Mouse (Mus musculus) testis, adult 2 months (tissue): ENCODE data around the gene Olfml1. TPM values are rescaled to one million over a fixed set of nuclear protein-coding genes. Genes with fewer than 3 reads are reported as not detected.

ENCODE experiments used
- H3K27ac ChIP-seq: fragments of 200-500 bp; 2 replicates; pipeline ENCODE4 v1.5.1; 2012; ENCODE audit warnings: low read depth, low read length; ENCODE audit not compliant: control insufficient read depth, insufficient read depth
- H3K27me3 ChIP-seq: fragments of 200-500 bp; 2 replicates; pipeline ENCODE4 v1.6.1; 2012; ENCODE audit warnings: mild to moderate bottlenecking, low read length, moderate library complexity; ENCODE audit not compliant: control insufficient read depth, insufficient read depth
- H3K36me3 ChIP-seq: fragments of 200-500 bp; 2 replicates; pipeline ENCODE4 v1.6.1; 2012; ENCODE audit warnings: mild to moderate bottlenecking, low read length; ENCODE audit not compliant: control insufficient read depth, insufficient read depth
- H3K4me1 ChIP-seq: fragments of 200-500 bp; 2 replicates; pipeline ENCODE4 v1.6.1; 2012; ENCODE audit warnings: low read length; ENCODE audit not compliant: control insufficient read depth, insufficient read depth
- H3K4me3 ChIP-seq: fragments of 200-500 bp; 2 replicates; pipeline ENCODE4 v1.5.1; 2012; ENCODE audit warnings: low read depth, mild to moderate bottlenecking, low read length, moderate library complexity, mixed read lengths; ENCODE audit not compliant: control insufficient read depth
- CTCF ChIP-seq: fragments of 200-500 bp; IDR thresholded peaks from 2 replicates; pipeline ENCODE4 v1.5.1; 2012; ENCODE audit warnings: low read depth, mild to moderate bottlenecking, inconsistent platforms, low read length, moderate library complexity; ENCODE audit not compliant: control insufficient read depth, insufficient read depth, insufficient replicate concordance
- POLR2A ChIP-seq: fragments of 200-500 bp; IDR thresholded peaks from 2 replicates; pipeline ENCODE4 v1.6.1; 2012; ENCODE audit warnings: low read depth, mild to moderate bottlenecking, inconsistent platforms, low read length, moderate library complexity; ENCODE audit not compliant: control insufficient read depth
- polyA plus RNA-seq: library from polyadenylated mRNA; depleted of rRNA; stranded (reverse); fragments of >200 nt; gene quantifications from 2 replicates; pipeline ENCODE4 v1.2.3, GENCODE M21; 2012

Olfml1 gene
- polyA plus RNA-seq, 1 experiment, result 0.70 TPM

GRCm38 (mm10) chr7:107610880-107611279 is 43.6 kb downstream of the Olfml1 start:
- H3K4me1 ChIP-seq, result no peaks in the 10 kb centered on the region
- TF ChIP-seq CTCF (no peak), POLR2A (no peak)
- H3K36me3 ChIP-seq, result no peaks in the 10 kb centered on the region
- no peak overlapping the region for H3K4me3 ChIP-seq
- no peaks in the 10 kb centered on the region for H3K27me3 ChIP-seq
- H3K27ac ChIP-seq, result no peak overlapping the region

- Histone ChIP-seq H3K36me3 (no peaks in the 10 kb centered on the region), H3K27me3 (no peaks in the 10 kb centered on the region), H3K27ac (no peak overlapping the region), H3K4me1 (peaks cover 3% of the 10 kb centered on the region; the same call in 1 of the 2 replicates), H3K4me3 (no peak overlapping the region)
- no peak for TF ChIP-seq CTCF
- no peak for TF ChIP-seq POLR2A
Measured at GRCm38 (mm10) chr7:107618028-107618992, 51.1 kb downstream of the Olfml1 start.

- no peaks in the 10 kb centered on the region for H3K36me3 ChIP-seq
Measured at GRCm38 (mm10) chr7:107619225-107619624, 52.0 kb downstream of the Olfml1 start.

GRCm38 (mm10) chr7:107620137-107620536 is 52.9 kb downstream of the Olfml1 start:
- no peak for TF ChIP-seq POLR2A
- no peak for TF ChIP-seq CTCF
- Histone ChIP-seq H3K27me3 (no peaks in the 10 kb centered on the region), H3K27ac (no peak overlapping the region), H3K4me1 (peaks cover 3% of the 10 kb centered on the region; the same call in 1 of the 2 replicates), H3K4me3 (no peak overlapping the region), H3K36me3 (no peaks in the 10 kb centered on the region)

More at GRCm38 (mm10) chr7:107619225-107619624, 52.0 kb downstream of the Olfml1 start:
- TF ChIP-seq CTCF (no peak), POLR2A (no peak)
- no peak overlapping the region for H3K4me3 ChIP-seq
- no peaks in the 10 kb centered on the region for H3K27me3 ChIP-seq
- peaks cover 3% of the 10 kb centered on the region; the same call in 1 of the 2 replicates for H3K4me1 ChIP-seq
- no peak overlapping the region for H3K27ac ChIP-seq

- no peak for TF ChIP-seq POLR2A
- H3K4me1 ChIP-seq, result no peaks in the 10 kb centered on the region
- no peak overlapping the region for H3K27ac ChIP-seq
- no peak overlapping the region for H3K4me3 ChIP-seq
- H3K27me3 ChIP-seq, result no peaks in the 10 kb centered on the region
- no peaks in the 10 kb centered on the region for H3K36me3 ChIP-seq
Measured at GRCm38 (mm10) chr7:107624432-107624831, 57.2 kb downstream of the Olfml1 start.

- H3K27me3 ChIP-seq, result no peaks in the 10 kb centered on the region
- H3K36me3 ChIP-seq, result no peaks in the 10 kb centered on the region
- TF ChIP-seq CTCF (no peak), POLR2A (no peak)
- no peak within 1 kb of the TSS for H3K4me3 ChIP-seq
- H3K4me1 ChIP-seq, result no peaks in the 10 kb centered on the region
- no peak within 1 kb of the TSS for H3K27ac ChIP-seq
Measured at GRCm38 (mm10) chr7:107625061-107625460, 57.8 kb downstream of the Olfml1 start, which contains the start of gene 5330417H12Rik. Gene 5330417H12Rik (minus strand): TSS chr7:107625161.

- Histone ChIP-seq H3K4me1 (no peaks in the 10 kb centered on the region), H3K4me3 (no peak overlapping the region), H3K27ac (no peak overlapping the region), H3K27me3 (no peaks in the 10 kb centered on the region), H3K36me3 (no peaks in the 10 kb centered on the region)
- TF ChIP-seq CTCF, result no peak
- no peak for TF ChIP-seq POLR2A
Measured at GRCm38 (mm10) chr7:107625781-107626180, 58.5 kb downstream of the Olfml1 start.
